8 mouse cellular contexts compared by ENCODE assay signal in the genomic region with DNA sequence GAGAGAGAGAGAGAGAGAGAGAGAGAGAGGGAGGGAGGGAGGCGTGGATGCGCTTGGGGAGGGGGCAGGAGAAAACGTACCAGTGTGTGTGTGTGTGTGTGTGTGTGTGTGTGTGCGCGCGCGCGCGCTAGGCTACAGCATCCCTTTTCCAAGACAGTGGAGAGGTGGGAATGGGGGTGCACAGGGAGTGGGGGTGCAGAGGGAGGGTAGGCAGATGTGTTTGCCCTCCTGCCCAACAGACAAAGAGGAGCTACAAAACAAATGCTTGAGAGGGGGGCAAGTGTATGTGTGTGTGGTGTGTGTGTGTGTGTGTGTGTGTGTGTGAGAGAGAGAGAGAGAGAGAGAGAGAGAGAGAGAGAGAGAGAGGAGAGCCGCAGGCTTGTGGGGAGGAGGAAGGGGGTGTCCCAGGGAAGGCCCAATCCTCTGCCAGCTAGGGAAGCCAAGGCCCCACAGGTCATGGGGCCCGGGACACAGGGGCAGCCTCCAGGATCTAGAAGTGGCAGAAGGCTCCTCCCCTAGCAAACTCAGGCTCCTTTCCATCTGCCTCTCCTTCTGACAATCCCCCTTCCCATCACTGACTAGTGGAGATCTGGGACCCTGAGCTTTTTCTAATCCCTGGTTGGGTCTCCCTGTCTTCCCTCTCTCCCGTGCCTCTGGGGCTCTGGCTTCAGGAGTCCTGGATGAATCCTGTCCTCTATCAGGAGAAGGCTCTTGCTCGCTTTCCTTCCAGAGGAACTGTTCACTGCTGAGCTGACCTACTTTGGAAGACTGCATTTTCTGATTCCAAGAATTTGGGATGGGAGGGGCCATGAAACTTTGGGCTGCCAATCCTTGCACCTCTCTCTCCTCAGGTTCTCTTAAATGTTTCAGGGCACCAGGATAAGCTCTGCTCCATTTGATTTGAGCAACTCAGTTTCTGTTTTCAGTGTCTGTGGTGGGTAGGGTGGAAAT. TPM values are rescaled to one million over a fixed set of nuclear protein-coding genes. Genes with fewer than 3 reads are reported as not detected.
DNase-seq lines count a peak whose midpoint lies in the region; ATAC-seq and TF ChIP-seq lines count a peak whose summit lies in the region.

No protein-coding gene starts in this region.

- H3K4me1 ChIP-seq in embryonic facial prominence, embryonic 15.5 days, result peaks cover 30% of the 10 kb centered on the region
- H3K4me1 ChIP-seq in lung, postnatal 0 days (ENCODE audit: insufficient read depth, low read depth, low read length), result no peaks in the 10 kb centered on the region

- peak overlapping the region; percentile 82 for H3K4me2 ChIP-seq in embryonic facial prominence, embryonic 15.5 days (replicated peaks)
- H3K4me2 ChIP-seq in lung, postnatal 0 days (replicated peaks; ENCODE audit: low read depth, low read length), result peak overlapping the region; percentile 70

- peak overlapping the region; percentile 58 for H3K4me3 ChIP-seq in embryonic facial prominence, embryonic 15.5 days (replicated peaks)
- H3K4me3 ChIP-seq in lung, postnatal 0 days (ENCODE audit: low read depth, low read length), result peak overlapping the region; percentile 39; the same call in 1 of the 2 replicates

- intact Hi-C loops in heart, postnatal 36 days (cut with DNase I), result no loop called here

- WGBS in embryonic facial prominence, embryonic 15.5 days, result 3% methylated on average over 13 of the region's 13 CpGs
- 5% methylated on average over 9 of the region's 13 CpGs for WGBS in lung, postnatal 0 days

- TF ChIP-seq CTCF in lung, postnatal 0 days (IDR thresholded peaks at IDR 0.05), result no peak

- H3K9me3 ChIP-seq in embryonic facial prominence, embryonic 15.5 days (replicated peaks), result no peaks in the 10 kb centered on the region
- H3K9me3 ChIP-seq in lung, postnatal 0 days (ENCODE audit: low read length), result no peaks in the 10 kb centered on the region

- H3K27ac ChIP-seq in embryonic facial prominence, embryonic 15.5 days (replicated peaks), result peak overlapping the region; percentile 73
- no peak overlapping the region for H3K27ac ChIP-seq in lung, postnatal 0 days (ENCODE audit: low read length)

- ATAC-seq in embryonic facial prominence, embryonic 15.5 days (ENCODE audit: insufficient number of reproducible peaks, low FRiP score, low TSS enrichment, low read depth), result peak; percentile 72
- peak; percentile 53 for ATAC-seq in lung, postnatal 0 days

- no peaks in the 10 kb centered on the region for H3K27me3 ChIP-seq in embryonic facial prominence, embryonic 15.5 days
- 0 out of 2 replicates have a peak, but pooled peaks cover 3% of the 10 kb centered on the region for H3K27me3 ChIP-seq in lung, postnatal 0 days (replicated peaks; ENCODE audit: insufficient read depth, low read length)

- 0 out of 2 replicates have a peak, but pooled peaks cover 4% of the 10 kb centered on the region for H3K36me3 ChIP-seq in embryonic facial prominence, embryonic 15.5 days
- no peaks in the 10 kb centered on the region for H3K36me3 ChIP-seq in lung, postnatal 0 days (ENCODE audit: insufficient read depth, low read length)

- DNase-seq in testis, postnatal 10 days (ENCODE audit: low spot score), result peak; percentile 60
- DNase-seq in testis, postnatal 14 days (ENCODE audit: low spot score), result no peak
- DNase-seq in heart, postnatal 36 days, result peak; percentile 15 to 38
- DNase-seq in kidney, postnatal 36 days, result peak; percentile 44 to 66
- DNase-seq in lung, postnatal 0 days (ENCODE audit: low spot score), result peak; percentile 36
- peak; percentile 71 for DNase-seq in right cerebral cortex, postnatal 14 days
- no peak for DNase-seq in urinary bladder, postnatal 36 days (ENCODE audit: low spot score in 2 of 2)

- TF ChIP-seq EP300 in lung, postnatal 0 days (IDR thresholded peaks at IDR 0.05), result no peak

- H3K9ac ChIP-seq in embryonic facial prominence, embryonic 15.5 days, result no peak overlapping the region
- H3K9ac ChIP-seq in lung, postnatal 0 days (replicated peaks; ENCODE audit: low read depth), result no peak overlapping the region

RNA-seq across cellular contexts. Expression of gene Ikzf4, which starts 0.6 kb away (rescaled TPM):
- 3.1 and 3.9 TPM in 2 replicates for polyA plus RNA-seq in embryonic facial prominence, embryonic 15.5 days (2015; fragmentation: Nextera tagmentation; extraction: Ambion mirVana)
- total RNA-seq in heart, postnatal 36 days (2021), result under 1 TPM; 0.62 to 0.69 TPM
- 1.3 and 1.5 TPM in 2 replicates for polyA plus RNA-seq in lung, postnatal 0 days (2015; fragmentation: Nextera tagmentation; extraction: Ambion mirVana)

RNA-seq across cellular contexts. Expression of gene Rps26, which starts 19.9 kb away (rescaled TPM):
- 833 and 868 TPM in 2 replicates for polyA plus RNA-seq in embryonic facial prominence, embryonic 15.5 days (2015; fragmentation: Nextera tagmentation; extraction: Ambion mirVana)
- 100 to 1,000 TPM; 246 to 289 TPM for total RNA-seq in heart, postnatal 36 days (2021)
- 459 and 465 TPM in 2 replicates for polyA plus RNA-seq in lung, postnatal 0 days (2015; fragmentation: Nextera tagmentation; extraction: Ambion mirVana)

RNA-seq across cellular contexts. Expression of gene Suox, which starts 27.5 kb away (rescaled TPM):
- 19.3 and 20.9 TPM in 2 replicates for polyA plus RNA-seq in embryonic facial prominence, embryonic 15.5 days (2015; fragmentation: Nextera tagmentation; extraction: Ambion mirVana)
- 10 to 100 TPM; 23.7 to 27.0 TPM for total RNA-seq in heart, postnatal 36 days (2021)
- 12.3 and 12.6 TPM in 2 replicates for polyA plus RNA-seq in lung, postnatal 0 days (2015; fragmentation: Nextera tagmentation; extraction: Ambion mirVana)

RNA-seq across cellular contexts. Expression of gene Rab5b, which starts 49.6 kb away (rescaled TPM):
- 91.6 and 97.4 TPM in 2 replicates for polyA plus RNA-seq in embryonic facial prominence, embryonic 15.5 days (2015; fragmentation: Nextera tagmentation; extraction: Ambion mirVana)
- 10 to 100 TPM; 80.8 to 81.1 TPM for total RNA-seq in heart, postnatal 36 days (2021)
- 69.1 and 71.8 TPM in 2 replicates for polyA plus RNA-seq in lung, postnatal 0 days (2015; fragmentation: Nextera tagmentation; extraction: Ambion mirVana)

RNA-seq across cellular contexts. Expression of gene Erbb3, which starts 57.0 kb away (rescaled TPM):
- 23.9 and 25.8 TPM in 2 replicates for polyA plus RNA-seq in embryonic facial prominence, embryonic 15.5 days (2015; fragmentation: Nextera tagmentation; extraction: Ambion mirVana)
- 1 to 10 TPM; 8.9 to 9.2 TPM for total RNA-seq in heart, postnatal 36 days (2021)
- 21.4 and 22.6 TPM in 2 replicates for polyA plus RNA-seq in lung, postnatal 0 days (2015; fragmentation: Nextera tagmentation; extraction: Ambion mirVana)

Comparison
In these comparisons a context has a peak if more than half of its experiments do, and no peak if none do; other contexts are left out.
1. DNase-seq: peak in testis, postnatal 10 days (single experiment), heart, postnatal 36 days (2 of 2), kidney, postnatal 36 days (2 of 2), lung, postnatal 0 days (single experiment) and right cerebral cortex, postnatal 14 days (single experiment); none in testis, postnatal 14 days (single experiment) and urinary bladder, postnatal 36 days (0 of 2).